Mouse (Mus musculus) lung, postnatal 0 days (tissue): ENCODE measurements around the gene Cdh13. TPM values are rescaled to one million over a fixed set of nuclear protein-coding genes. Genes with fewer than 3 reads are reported as not detected.
A peak's percentile ranks its signal among the peaks of the same experiment; 100 is the strongest.
"Not testable (repeated sequence)": the region's sequence is repeated elsewhere in the genome, so short reads cannot be mapped to it uniquely, and the experiment has no call there.

Experiments
- ATAC-seq: fragments of 200-750 bp; cut with Nextera tagmentation; 2 replicates; pipeline ENCODE4 v1.8.0; 2017; ENCODE audit warnings: moderate library complexity
- DNase-seq: peaks from one replicate; pipeline ENCODE4 v3.0.0-alpha.2; 2016; ENCODE audit warnings: low spot score
- H3K27ac ChIP-seq: fragments of 300-500 bp; sonication (generic); 2 replicates; pipeline ENCODE4 v1.5.1; 2014; ENCODE audit warnings: antibody characterized with exemption, mild to moderate bottlenecking, low read length, mixed read lengths
- H3K27me3 ChIP-seq: fragments of 300-500 bp; sonication (generic); replicated peaks from 2 replicates; pipeline ENCODE4 v1.6.1; 2014; ENCODE audit warnings: low read length, mixed read lengths; ENCODE audit not compliant: insufficient read depth
- H3K36me3 ChIP-seq: fragments of 300-500 bp; sonication (generic); 2 replicates; pipeline ENCODE4 v1.6.1; 2014; ENCODE audit warnings: low read length, mixed read lengths; ENCODE audit not compliant: insufficient read depth
- H3K4me1 ChIP-seq: fragments of 300-500 bp; sonication (generic); 2 replicates; pipeline ENCODE4 v1.6.1; 2014; ENCODE audit warnings: antibody characterized with exemption, low read depth, low read length, mixed read lengths; ENCODE audit not compliant: insufficient read depth
- H3K4me2 ChIP-seq: fragments of 300-500 bp; sonication (generic); replicated peaks from 2 replicates; pipeline ENCODE4 v1.6.1; 2014; ENCODE audit warnings: low read depth, mild to moderate bottlenecking, low read length, moderate library complexity, mixed read lengths
- H3K4me3 ChIP-seq: fragments of 300-500 bp; sonication (generic); 2 replicates; pipeline ENCODE4 v1.5.1; 2014; ENCODE audit warnings: low read depth, low read length
- H3K9ac ChIP-seq: fragments of 300-500 bp; sonication (generic); replicated peaks from 2 replicates; pipeline ENCODE4 v1.6.1; 2014; ENCODE audit warnings: low read depth, mild to moderate bottlenecking
- H3K9me3 ChIP-seq: fragments of 300-500 bp; sonication (generic); 2 replicates; pipeline ENCODE4 v1.6.1; 2016; ENCODE audit warnings: low read length, mixed read lengths
- CTCF ChIP-seq: IDR thresholded peaks from 2 replicates; pipeline ENCODE4 v1.5.1; 2016; ENCODE audit warnings: antibody characterized with exemption, mild to moderate bottlenecking
- EP300 ChIP-seq: IDR thresholded peaks from 2 replicates; pipeline ENCODE4 v1.6.1; 2016; ENCODE audit warnings: antibody characterized with exemption, mild to moderate bottlenecking, control low read depth
- WGBS: fragments of 180-500 bp; shearing (Covaris S2); extraction: QIAGEN DNeasy Blood & Tissue Kit; methylation state at CpG from one replicate; pipeline ENCODE4 v1.1.7; 2014; 5-methylcytosine and 5-hydroxymethylcytosine counted together
- polyA plus RNA-seq: library from polyadenylated mRNA; unstranded; fragments of >200 nt; fragmentation: Nextera tagmentation; extraction: Ambion mirVana; gene quantifications from 2 replicates; pipeline ENCODE4 v1.2.1, GENCODE M21; 2015

Cdh13 gene
- polyA plus RNA-seq, 1 experiment from 2014 or later, result 8.6 TPM

GRCm38 (mm10) chr8:119356631-119357030 is 1073.1 kb downstream of the Cdh13 start:
- DNase-seq, H3K9ac ChIP-seq, H3K4me3 ChIP-seq, H3K9me3 ChIP-seq, H3K27ac ChIP-seq, ATAC-seq, H3K36me3 ChIP-seq, H3K4me1 ChIP-seq, H3K27me3 ChIP-seq, H3K4me2 ChIP-seq: not testable (repeated sequence)
- TF ChIP-seq CTCF, result peak; percentile 62
- 66% methylated on average over 5 of the region's 5 CpGs for WGBS

- ATAC-seq, result no peak
- TF ChIP-seq EP300 (no peak), CTCF (no peak)
- Histone ChIP-seq H3K9me3 (no peaks in the 10 kb centered on the region), H3K4me1 (no peaks in the 10 kb centered on the region), H3K36me3 (no peaks in the 10 kb centered on the region), H3K27me3 (no peaks in the 10 kb centered on the region), H3K9ac (no peak overlapping the region), H3K27ac (no peak overlapping the region), H3K4me2 (no peak overlapping the region), H3K4me3 (no peak overlapping the region)
- 62% methylated on average over 6 of the region's 7 CpGs for WGBS
- no peak for DNase-seq
These were observed 1074.6 kb downstream of the Cdh13 start for GRCm38 (mm10) chr8:119358175-119358574.

- WGBS, result 34% methylated on average over 14 of the region's 14 CpGs
- DNase-seq, result peak; percentile 34
- TF ChIP-seq EP300 (no peak), CTCF (peak; percentile 84)
- peak; percentile 40 for ATAC-seq
- Histone ChIP-seq H3K36me3 (no peaks in the 10 kb centered on the region), H3K4me1 (no peaks in the 10 kb centered on the region), H3K9me3 (no peaks in the 10 kb centered on the region), H3K4me3 (no peak overlapping the region), H3K27ac (no peak overlapping the region), H3K4me2 (no peak overlapping the region), H3K27me3 (no peaks in the 10 kb centered on the region), H3K9ac (no peak overlapping the region)
These were observed 1075.3 kb downstream of the Cdh13 start for GRCm38 (mm10) chr8:119358836-119359235.

GRCm38 (mm10) chr8:119360686-119361295 is 1077.3 kb downstream of the Cdh13 start:
- Histone ChIP-seq H3K27ac (no peak overlapping the region), H3K9me3 (no peaks in the 10 kb centered on the region), H3K27me3 (no peaks in the 10 kb centered on the region), H3K9ac (no peak overlapping the region), H3K4me1 (no peaks in the 10 kb centered on the region), H3K4me3 (no peak overlapping the region), H3K36me3 (no peaks in the 10 kb centered on the region), H3K4me2 (no peak overlapping the region)
- no peak for TF ChIP-seq EP300
- no peak for TF ChIP-seq CTCF
- ATAC-seq, result peak; percentile 67
- WGBS, result 22% methylated on average over 8 of the region's 8 CpGs
- peak; percentile 68 for DNase-seq
